Mouse (Mus musculus): ENCODE data around the gene Pxylp1.

DNA sequence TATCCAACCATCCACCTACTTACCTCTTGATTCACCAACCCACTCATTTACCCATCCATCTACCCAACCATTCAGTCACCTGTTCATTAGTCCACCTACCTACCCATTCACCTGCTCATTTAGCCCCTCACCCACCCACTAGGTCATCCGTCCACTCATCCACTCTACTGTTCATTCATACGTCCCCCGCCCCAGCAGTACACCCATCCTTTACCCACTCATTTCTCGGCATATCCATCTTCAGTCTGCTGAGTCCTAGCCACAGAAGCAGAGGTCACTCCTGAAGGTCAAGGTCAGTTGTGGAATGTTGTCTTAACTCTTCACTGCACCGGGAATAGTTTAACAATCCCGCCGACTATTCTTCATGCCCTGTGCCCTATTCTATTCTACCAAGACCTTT lies 23.6 kb upstream of the Pxylp1 start:
- no peak for TF ChIP-seq CTCF (IDR thresholded peaks at IDR 0.05; ENCODE audit: extremely low read depth, insufficient read depth, insufficient read length, insufficient replicate concordance)
- TF ChIP-seq POLR2A (IDR thresholded peaks at IDR 0.05; ENCODE audit: low read depth, low read length), result no peak

Data from spleen, adult 2 months (tissue).